In genomic region chr15:11295016-11295415, GRCm38 (mm10) we compare ENCODE assay signal across 16 mouse cellular contexts.
A peak's percentile ranks its signal among the peaks of the same experiment; 100 is the strongest.
DNase-seq lines count a peak whose midpoint lies in the region; ATAC-seq and TF ChIP-seq lines count a peak whose summit lies in the region.
"Had no signal": no experiment of that assay in that cellular context is flagged by ENCODE, and none has a peak within 500 bp of the region (broad histone marks: within the 10 kb centered on the region; RNA-seq: fewer than 3 reads in every experiment).

No protein-coding gene starts in this region.

- no peaks in the 10 kb centered on the region for H3K36me3 ChIP-seq in forebrain, embryonic 14.5 days (ENCODE audit: control insufficient read depth, insufficient read depth, low read length)
- H3K36me3 ChIP-seq in forebrain, embryonic 12.5 days (replicated peaks), result no peaks in the 10 kb centered on the region
- 0 out of 2 replicates have a peak, but pooled peaks cover 4% of the 10 kb centered on the region for H3K36me3 ChIP-seq in lung, embryonic 14.5 days (ENCODE audit: insufficient read depth)
- H3K36me3 ChIP-seq in CH12.LX (replicated peaks in 1 of 2; ENCODE audit: control insufficient read depth in 1 of 2, insufficient read depth in 1 of 2, low read length in 1 of 2), result no peaks in the 10 kb centered on the region
- H3K36me3 ChIP-seq: heart, embryonic 15.5 days; liver, embryonic 12.5 days had no signal

- TF ChIP-seq CTCF in lung, embryonic 14.5 days (IDR thresholded peaks at IDR 0.05; ENCODE audit: low read depth), result no peak
- no peak for TF ChIP-seq CTCF in CH12.LX (conservative IDR thresholded peaks at IDR 0.05 in 1 of 2, IDR thresholded peaks at IDR 0.05 in 1 of 2; ENCODE audit: low read depth in 2 of 2, low read length in 2 of 2)
- no peak for TF ChIP-seq CTCF in brain, embryonic 14.5 days (IDR thresholded peaks at IDR 0.05; ENCODE audit: borderline replicate concordance, extremely low read depth, insufficient read depth, insufficient read length)

- no peaks in the 10 kb centered on the region for H3K79me2 ChIP-seq in CH12.LX (replicated peaks; ENCODE audit: control insufficient read depth, extremely low read depth, insufficient read depth, poor library complexity, severe bottlenecking)

- dilution Hi-C loops in CH12.LX (cut with MboI; ENCODE audit: extremely low pct_ligation_motif_present, extremely low pct_unique_long_range_greater_than_20kb, low sequenced_read_pairs), result no loop called here

- H3K9me3 ChIP-seq in forebrain, embryonic 14.5 days (replicated peaks; ENCODE audit: control insufficient read depth, low read length), result no peaks in the 10 kb centered on the region
- no peaks in the 10 kb centered on the region for H3K9me3 ChIP-seq in forebrain, embryonic 12.5 days
- no peaks in the 10 kb centered on the region for H3K9me3 ChIP-seq in lung, embryonic 14.5 days (ENCODE audit: low read depth, low read length)
- H3K9me3 ChIP-seq in CH12.LX (replicated peaks; ENCODE audit: low read length), result no peaks in the 10 kb centered on the region
- H3K9me3 ChIP-seq: heart, embryonic 15.5 days; liver, embryonic 12.5 days had no signal

- peak; percentile 25 for DNase-seq in forebrain, embryonic 14.5 days (ENCODE audit: low spot score)
- peak; percentile 11 for DNase-seq in lung, embryonic 14.5 days
- DNase-seq in lung, adult 18-20 months, result no peak
- DNase-seq in CH12.LX (ENCODE audit: extremely low read depth), result peak; percentile 12
- peak; percentile 62 for DNase-seq in brain, embryonic 14.5 days (ENCODE audit: low read depth)
- DNase-seq in right cerebral cortex, postnatal 10 days (ENCODE audit: low spot score in 2 of 2), result no peak
- DNase-seq: cerebellum, adult 2 months; gastrocnemius, adult 2 months; heart, adult 11 months; kidney, adult 8-10 months; kidney, postnatal 36 days; thymus, adult 2 months had no signal

- TF ChIP-seq POLR2A in CH12.LX (IDR thresholded peaks at IDR 0.05; ENCODE audit: low read depth, low read length), result no peak
- no peak for TF ChIP-seq POLR2A in brain, embryonic 14.5 days (IDR thresholded peaks at IDR 0.05; ENCODE audit: borderline replicate concordance, extremely low read depth, insufficient read depth, insufficient read length, poor library complexity, severe bottlenecking)

- H3K4me2 ChIP-seq in forebrain, embryonic 14.5 days (ENCODE audit: low read length), result no peak overlapping the region
- H3K4me2 ChIP-seq in forebrain, embryonic 12.5 days, result no peak overlapping the region
- H3K4me2 ChIP-seq in lung, embryonic 14.5 days, result no peak overlapping the region
- H3K4me2 ChIP-seq in CH12.LX (ENCODE audit: insufficient read depth, low read depth, poor library complexity, severe bottlenecking), result no peak overlapping the region
- H3K4me2 ChIP-seq: heart, embryonic 15.5 days; liver, embryonic 12.5 days had no signal

- H3K27me3 ChIP-seq in forebrain, embryonic 14.5 days (replicated peaks; ENCODE audit: control insufficient read depth, insufficient read depth, low read length), result no peaks in the 10 kb centered on the region
- H3K27me3 ChIP-seq in forebrain, embryonic 12.5 days, result no peaks in the 10 kb centered on the region
- H3K27me3 ChIP-seq in lung, embryonic 14.5 days (ENCODE audit: insufficient read depth, low read length), result no peaks in the 10 kb centered on the region
- H3K27me3 ChIP-seq in CH12.LX (replicated peaks), result no peaks in the 10 kb centered on the region
- H3K27me3 ChIP-seq: heart, embryonic 15.5 days; liver, embryonic 12.5 days had no signal

- no peak overlapping the region for H3K4me3 ChIP-seq in forebrain, embryonic 14.5 days (ENCODE audit: low read depth, low read length)
- H3K4me3 ChIP-seq in forebrain, embryonic 12.5 days (replicated peaks), result no peak overlapping the region
- H3K4me3 ChIP-seq in lung, embryonic 14.5 days (ENCODE audit: low read depth, low read length), result no peak overlapping the region
- no peak overlapping the region for H3K4me3 ChIP-seq in CH12.LX (replicated peaks in 1 of 3; ENCODE audit: low read depth in 2 of 3, low read length in 2 of 3, poor library complexity in 1 of 3)
- H3K4me3 ChIP-seq: gastrocnemius, adult 2 months; heart, embryonic 15.5 days; liver, embryonic 12.5 days had no signal

- TF ChIP-seq RAD21 in CH12.LX (IDR thresholded peaks at IDR 0.05; ENCODE audit: low read depth, low read length), result no peak

- ATAC-seq in forebrain, embryonic 14.5 days, result peak; percentile 66
- ATAC-seq in forebrain, embryonic 12.5 days (ENCODE audit: low FRiP score), result no peak
- no peak for ATAC-seq in lung, embryonic 14.5 days (ENCODE audit: insufficient read depth)
- ATAC-seq: liver, embryonic 12.5 days; lung, postnatal 0 days had no signal

- WGBS in forebrain, embryonic 14.5 days, result 68% methylated on average over 6 of the region's 6 CpGs
- WGBS in forebrain, embryonic 12.5 days, result 65% methylated on average over 6 of the region's 6 CpGs
- 44% methylated on average over 6 of the region's 6 CpGs for WGBS in lung, embryonic 14.5 days

- H3K4me1 ChIP-seq in forebrain, embryonic 14.5 days (ENCODE audit: control insufficient read depth, insufficient read depth, low read length), result no peaks in the 10 kb centered on the region
- no peaks in the 10 kb centered on the region for H3K4me1 ChIP-seq in forebrain, embryonic 12.5 days
- H3K4me1 ChIP-seq in lung, embryonic 14.5 days (ENCODE audit: insufficient read depth), result no peaks in the 10 kb centered on the region
- H3K4me1 ChIP-seq in CH12.LX (ENCODE audit: control insufficient read depth in 1 of 2, insufficient read depth in 2 of 2), result peaks cover 2 to 11% of the 10 kb centered on the region in 2 experiments; a peak in 2 of 4 replicates
- H3K4me1 ChIP-seq: heart, embryonic 15.5 days; liver, embryonic 12.5 days had no signal

- H3K27ac ChIP-seq in forebrain, embryonic 14.5 days (ENCODE audit: low read depth, low read length), result no peak overlapping the region
- no peak overlapping the region for H3K27ac ChIP-seq in forebrain, embryonic 12.5 days
- no peak overlapping the region for H3K27ac ChIP-seq in lung, embryonic 14.5 days (ENCODE audit: low read depth)
- H3K27ac ChIP-seq in CH12.LX (ENCODE audit: insufficient read depth, low read depth), result no peak overlapping the region
- H3K27ac ChIP-seq: gastrocnemius, adult 2 months; heart, embryonic 15.5 days; liver, embryonic 12.5 days had no signal

- no peak for TF ChIP-seq EP300 in CH12.LX (IDR thresholded peaks at IDR 0.05; ENCODE audit: low read length)

- no peak overlapping the region for H3K9ac ChIP-seq in forebrain, embryonic 14.5 days (ENCODE audit: low read length)
- no peak overlapping the region for H3K9ac ChIP-seq in forebrain, embryonic 12.5 days
- no peak overlapping the region for H3K9ac ChIP-seq in lung, embryonic 14.5 days
- no peak overlapping the region for H3K9ac ChIP-seq in CH12.LX (ENCODE audit: insufficient read depth, low read depth)
- H3K9ac ChIP-seq: heart, embryonic 15.5 days; liver, embryonic 12.5 days had no signal

- in situ Hi-C loops in CH12.LX (cut with MboI; ENCODE audit: low pct_ligation_motif_present, low pct_unique_long_range_greater_than_20kb, low sequenced_read_pairs), result no loop called here

TF ChIP-seq in CH12.LX, 34 proteins besides CTCF, POLR2A, EP300 and RAD21:
- TF ChIP-seq MAX (IDR thresholded peaks at IDR 0.05; ENCODE audit: low read length) (no peak), BHLHE40 (IDR thresholded peaks at IDR 0.05; ENCODE audit: low read depth, low read length) (peak; percentile 53), CHD2 (IDR thresholded peaks at IDR 0.05; ENCODE audit: low read length) (no peak), SIN3A (IDR thresholded peaks at IDR 0.05; ENCODE audit: low read length) (no peak), TCF12 (IDR thresholded peaks at IDR 0.05; ENCODE audit: low read depth, low read length) (no peak), MYC (IDR thresholded peaks at IDR 0.05; ENCODE audit: low read depth, low read length) (no peak), POLR2AphosphoS2 (IDR thresholded peaks at IDR 0.05; ENCODE audit: low read depth, low read length) (no peak)

Comparison
In these comparisons a context has a peak if more than half of its experiments do, and no peak if none do; other contexts are left out.
1. DNase-seq: peak in forebrain, embryonic 14.5 days (single experiment), lung, embryonic 14.5 days (single experiment), CH12.LX (single experiment) and brain, embryonic 14.5 days (single experiment); none in lung, adult 18-20 months (0 of 2) and right cerebral cortex, postnatal 10 days (0 of 2).